Mouse (Mus musculus): ENCODE data around the gene Npas3. TPM values are rescaled to one million over a fixed set of nuclear protein-coding genes. Genes with fewer than 3 reads are reported as not detected.
"Not testable (repeated sequence)": the region's sequence is repeated elsewhere in the genome, so short reads cannot be mapped to it uniquely, and the experiment has no call there.

Npas3 gene
- total RNA-seq (2015) (not detected in 2 replicates), total RNA-seq (2017) (not detected in 2 replicates)

DNA sequence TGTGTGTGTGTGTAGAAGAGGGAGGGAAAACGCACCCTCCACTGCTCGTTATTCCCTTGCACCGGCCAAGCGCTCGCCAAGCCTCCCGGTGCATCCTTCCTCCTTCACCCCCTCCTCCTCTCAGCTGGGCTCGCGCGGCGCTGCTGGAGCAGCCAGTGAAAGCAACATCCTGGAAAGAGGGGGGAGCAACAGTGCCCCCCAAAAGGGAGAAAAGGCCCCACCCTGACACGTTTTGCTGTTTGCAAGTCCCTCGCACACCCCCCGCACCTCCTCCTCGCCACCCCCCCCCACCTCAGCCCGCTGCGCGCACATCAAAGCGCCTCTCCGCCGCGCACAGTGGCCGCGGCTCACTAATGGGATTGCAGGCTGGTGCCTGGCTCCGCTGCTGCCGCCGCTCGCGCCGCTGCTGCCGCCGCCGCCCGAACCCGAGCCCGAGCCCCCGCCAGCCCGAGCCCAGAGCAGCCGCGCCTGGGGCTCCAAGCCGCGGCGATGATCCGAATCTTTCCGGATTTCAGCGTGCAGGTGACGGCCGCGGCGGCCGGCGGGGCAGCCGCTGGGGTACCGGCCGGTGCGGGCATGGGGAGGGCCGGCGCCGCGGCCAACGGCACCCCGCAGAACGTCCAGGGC is at the start of gene Npas3:
Npas3 (plus strand) TSS at position 577 of the 627 bp plus-strand sequence.
- ATAC-seq (replicated peaks; ENCODE audit: poor library complexity): no peak

DNA sequence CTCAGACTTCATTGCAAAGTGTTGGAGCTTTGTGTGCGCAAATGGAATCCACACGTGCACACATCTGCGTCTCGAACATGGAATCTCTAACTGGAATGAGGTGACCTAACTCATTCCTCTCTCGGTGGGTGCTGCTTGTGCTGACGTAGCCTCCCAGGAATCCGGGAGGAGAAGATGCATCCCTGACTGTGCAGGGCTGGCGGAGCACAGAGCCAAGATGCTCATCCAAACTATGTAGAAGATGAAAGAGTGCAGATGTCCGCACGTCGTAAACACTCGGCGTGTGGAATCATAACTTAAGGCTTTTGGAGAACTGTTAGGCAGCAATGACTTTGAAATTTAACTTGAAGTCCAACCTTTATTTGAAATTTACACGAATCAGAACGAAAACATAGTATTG is 31.3 kb upstream of the Npas3 start:
- no peak for ATAC-seq (replicated peaks; ENCODE audit: poor library complexity)

- no peak for ATAC-seq (replicated peaks; ENCODE audit: poor library complexity)
These were observed 25.7 kb upstream of the Npas3 start for GRCm38 (mm10) chr12:53222742-53223141.

DNA sequence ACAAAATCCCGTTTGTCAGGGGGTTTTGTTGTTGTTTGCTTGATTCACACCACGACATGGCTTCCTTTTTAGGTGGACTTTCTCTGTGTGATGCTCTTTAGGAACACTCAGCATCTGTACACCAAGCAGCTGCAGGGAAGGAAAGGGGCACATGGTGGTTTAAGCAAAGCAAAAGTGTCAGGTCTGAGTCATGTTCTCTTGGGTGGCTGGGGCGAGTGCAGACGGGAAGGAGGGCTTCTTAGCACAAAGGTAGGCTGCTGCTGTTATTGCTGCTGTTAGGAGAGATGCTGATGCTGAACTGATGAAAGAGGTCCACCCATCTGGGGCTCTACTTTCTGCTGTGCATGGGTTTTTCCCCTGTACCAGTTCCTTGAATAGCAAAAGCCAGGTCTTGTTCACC is 21.1 kb upstream of the Npas3 start:
- ATAC-seq (replicated peaks; ENCODE audit: poor library complexity): no peak

DNA sequence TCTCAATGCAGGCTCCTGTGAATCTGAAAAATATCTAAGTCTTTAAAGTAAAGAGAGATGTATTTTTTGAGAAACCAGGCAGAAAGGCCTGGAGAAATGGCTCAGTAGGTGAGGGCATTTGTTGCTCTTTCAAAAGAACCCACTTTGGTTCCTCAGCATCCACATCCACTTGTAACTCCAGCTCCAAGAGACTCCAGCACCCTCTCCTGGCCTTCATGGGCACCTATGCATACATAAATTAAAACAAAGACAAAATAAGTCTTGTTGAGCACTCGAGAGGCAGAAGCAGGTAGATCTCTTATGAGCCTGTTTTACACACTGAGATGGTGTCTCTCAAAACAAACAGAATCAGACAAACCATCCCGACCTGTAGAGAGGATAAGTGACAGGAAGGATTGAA is 19.1 kb upstream of the Npas3 start:
- ATAC-seq (replicated peaks; ENCODE audit: poor library complexity): no peak

DNA sequence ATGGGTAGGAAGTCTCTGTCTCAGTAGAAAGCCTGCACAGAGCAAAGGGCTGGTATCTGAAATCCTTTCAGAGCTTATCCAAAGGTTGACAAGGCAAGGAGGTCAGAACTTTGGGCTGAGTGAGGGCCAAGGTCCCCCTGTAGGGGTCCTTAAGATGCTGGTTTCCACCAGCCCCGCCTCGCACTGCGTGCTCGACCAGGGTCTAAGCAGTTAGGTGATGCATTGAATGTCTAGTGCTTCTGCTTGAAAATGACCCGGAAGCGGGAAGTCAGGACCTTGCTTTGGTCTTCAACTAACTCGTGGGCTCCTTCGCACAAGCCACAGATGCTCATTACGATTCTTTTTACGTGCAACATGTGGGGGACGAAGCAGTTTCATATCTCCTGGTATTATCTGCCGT is 2.3 kb upstream of the Npas3 start:
- no peak for ATAC-seq (replicated peaks; ENCODE audit: poor library complexity)

GRCm38 (mm10) chr12:53246581-53247490 is 1.6 kb upstream of the Npas3 start:
- no peak for ATAC-seq (replicated peaks; ENCODE audit: poor library complexity)

- ATAC-seq (replicated peaks; ENCODE audit: poor library complexity): no peak
These were observed 914 bp upstream of the Npas3 start for GRCm38 (mm10) chr12:53247491-53248035.

DNA sequence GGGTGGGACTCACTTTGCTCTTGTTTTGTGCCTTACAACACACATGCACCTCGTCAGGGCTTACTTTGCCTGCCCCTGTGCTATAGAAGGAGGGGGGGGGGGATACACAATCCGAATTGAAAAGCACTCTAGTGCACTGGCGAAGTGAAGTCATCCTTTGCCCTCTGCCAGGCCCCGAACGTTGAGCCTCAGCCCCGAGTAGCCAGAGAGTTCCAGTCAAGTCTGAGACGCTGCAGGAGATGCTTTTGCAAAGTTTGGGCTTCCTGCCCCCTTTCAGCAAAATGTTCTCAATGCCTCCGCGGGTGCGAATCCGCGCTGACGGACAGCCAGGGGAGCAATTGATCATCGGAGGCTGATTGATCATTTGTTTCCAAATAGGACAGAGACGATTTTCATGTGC is 319 bp downstream of the Npas3 start:
- no peak for ATAC-seq (replicated peaks; ENCODE audit: poor library complexity)

- ATAC-seq (replicated peaks; ENCODE audit: poor library complexity): peak; percentile 40
These were observed 3.3 kb downstream of the Npas3 start for GRCm38 (mm10) chr12:53251701-53252181.

- no peak for ATAC-seq (replicated peaks; ENCODE audit: poor library complexity)
These were observed 3.7 kb downstream of the Npas3 start for GRCm38 (mm10) chr12:53252213-53252571.

GRCm38 (mm10) chr12:53252572-53253422 is 4.3 kb downstream of the Npas3 start:
- ATAC-seq (replicated peaks; ENCODE audit: poor library complexity): 0 out of 2 replicates have a peak, but pooled peaks have one; percentile 23

GRCm38 (mm10) chr12:53253461-53254159 is 5.1 kb downstream of the Npas3 start:
- ATAC-seq (replicated peaks; ENCODE audit: poor library complexity): no peak

DNA sequence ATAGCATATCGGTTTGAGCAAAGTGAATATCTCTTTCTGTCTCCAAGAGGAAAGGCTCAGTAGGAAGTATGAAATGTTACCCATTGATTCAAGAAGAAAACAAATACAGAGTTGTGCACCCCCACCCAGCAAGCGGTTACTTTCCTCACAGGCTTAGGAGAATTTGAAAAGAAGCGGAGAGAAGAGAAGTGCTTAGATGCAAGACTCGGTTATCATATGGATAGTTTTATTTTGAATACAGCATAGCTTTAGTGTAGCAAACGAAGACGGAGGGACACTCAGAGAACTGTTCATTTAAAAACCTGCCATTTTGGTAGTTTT is 5.6 kb downstream of the Npas3 start:
- no peak for ATAC-seq (replicated peaks; ENCODE audit: poor library complexity)

DNA sequence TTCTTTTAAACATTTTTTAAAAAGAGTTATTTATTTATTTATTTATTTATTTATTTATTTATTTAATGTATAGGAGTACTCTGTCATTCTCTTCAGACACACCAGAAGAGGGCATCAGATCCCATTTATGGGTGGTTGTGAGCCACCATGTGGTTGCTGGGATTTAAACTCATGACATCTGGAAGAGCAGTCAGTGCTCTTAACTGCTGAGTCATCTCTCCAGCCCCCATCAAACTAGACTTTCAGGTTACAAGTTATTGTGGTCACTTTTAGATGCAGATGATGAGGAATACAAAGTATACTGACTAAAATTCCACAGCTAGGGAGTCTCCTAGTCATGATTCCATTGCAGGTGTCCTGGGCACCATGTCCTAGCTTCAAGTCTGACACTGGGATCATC is 26.0 kb downstream of the Npas3 start:
- not testable (repeated sequence) for ATAC-seq (replicated peaks; ENCODE audit: poor library complexity)

DNA sequence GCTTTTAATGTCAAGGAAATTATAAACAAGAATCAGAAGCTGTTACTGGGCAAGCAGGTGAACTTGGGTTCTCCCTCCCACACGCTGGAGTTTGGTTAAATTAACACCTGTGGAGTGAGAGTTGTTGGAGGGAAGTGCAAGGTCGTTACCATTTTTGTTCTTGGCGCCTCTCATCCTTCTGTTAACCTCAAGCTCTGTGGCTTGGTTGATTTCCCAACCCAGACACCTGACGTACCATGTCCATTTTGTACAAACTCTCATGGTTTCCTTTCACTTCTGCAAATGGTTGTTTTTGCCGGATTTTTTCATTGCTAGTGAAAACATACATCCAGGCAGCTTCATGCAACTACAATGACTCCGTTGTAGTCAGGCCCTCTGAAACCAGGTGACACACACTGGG is 28.9 kb downstream of the Npas3 start:
- ATAC-seq (replicated peaks; ENCODE audit: poor library complexity): peak; percentile 74

- ATAC-seq (replicated peaks; ENCODE audit: poor library complexity): no peak
These were observed 41.9 kb downstream of the Npas3 start for GRCm38 (mm10) chr12:53290341-53290740.

DNA sequence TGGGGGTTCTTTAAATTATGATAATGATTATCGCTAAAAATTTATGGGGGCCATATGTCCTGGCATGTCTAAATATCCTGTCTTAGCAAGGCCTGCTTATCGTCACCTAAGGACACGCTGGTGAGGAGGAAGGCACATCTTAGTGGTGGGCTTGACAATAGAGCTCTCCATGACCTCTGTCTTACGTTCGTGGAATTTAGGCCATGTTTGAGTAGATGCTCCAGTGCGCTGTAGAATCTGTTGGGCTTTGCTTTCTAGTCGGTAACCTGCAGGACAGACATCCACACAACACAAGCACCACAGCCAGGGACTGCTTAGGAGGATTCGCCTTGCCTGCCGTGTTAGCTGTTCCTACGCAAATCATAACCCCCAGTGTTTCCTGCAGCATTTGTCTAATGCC is 42.4 kb downstream of the Npas3 start:
- no peak for ATAC-seq (replicated peaks; ENCODE audit: poor library complexity)

- no peak for ATAC-seq (replicated peaks; ENCODE audit: poor library complexity)
These were observed 43.5 kb downstream of the Npas3 start for GRCm38 (mm10) chr12:53292010-53292409.

DNA sequence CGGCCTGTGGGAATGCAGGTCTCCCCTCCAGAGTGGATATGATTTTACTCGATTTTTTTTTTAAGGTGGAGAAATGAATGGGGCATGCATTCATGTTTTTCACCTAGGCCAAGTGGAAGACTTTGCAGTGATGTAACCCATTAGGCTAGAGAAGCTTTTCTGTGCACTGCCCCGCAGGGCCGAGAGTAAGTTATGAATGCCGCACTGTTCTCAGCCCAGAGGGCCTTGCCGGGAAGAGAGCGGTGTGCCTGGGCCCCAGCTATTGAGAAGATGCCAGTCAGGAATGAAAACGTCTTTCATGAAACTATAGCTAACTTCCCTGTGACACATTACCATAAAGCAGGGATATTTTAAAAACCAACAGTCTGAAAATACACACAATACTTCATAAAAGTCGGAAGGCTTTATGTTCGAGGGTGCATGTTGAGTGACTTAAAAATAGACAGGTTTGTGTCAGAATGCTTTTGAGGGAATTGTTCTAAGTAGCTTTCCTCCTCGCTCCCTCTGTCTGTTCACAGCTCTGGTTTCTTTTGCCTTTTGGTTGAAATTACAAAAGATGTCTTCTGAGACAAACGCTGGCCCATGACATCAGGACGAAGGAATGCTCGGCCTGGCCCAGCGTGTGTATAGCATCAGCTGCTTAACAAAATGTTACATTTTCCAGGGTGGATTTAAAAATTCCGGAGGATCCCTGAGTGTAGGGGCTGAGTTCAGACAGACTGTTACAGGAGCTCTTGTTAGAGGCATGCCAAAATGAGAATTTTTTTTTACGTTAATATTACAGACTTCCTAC is 44.2 kb downstream of the Npas3 start:
- no peak for ATAC-seq (replicated peaks; ENCODE audit: poor library complexity)

Measured in megakaryocyte progenitor cell, adult 5-6 weeks (primary cell).